Mouse (Mus musculus) hindbrain, postnatal 0 days (tissue): ENCODE measurements around the gene Ankdd1a. TPM values are rescaled to one million over a fixed set of nuclear protein-coding genes. Genes with fewer than 3 reads are reported as not detected.

Experiments
- ATAC-seq: fragments of 200-750 bp; cut with Nextera tagmentation; 2 replicates; pipeline ENCODE4 v1.8.0; 2017; ENCODE audit warnings: mild to moderate bottlenecking, moderate TSS enrichment, moderate library complexity
- DNase-seq: peaks from one replicate; pipeline ENCODE4 v3.0.0-alpha.2; 2015; ENCODE audit warnings: low spot score
- H3K27ac ChIP-seq: fragments of 300-500 bp; sonication (generic); 2 replicates; pipeline ENCODE4 v1.5.1; 2014; ENCODE audit warnings: mild to moderate bottlenecking
- H3K27me3 ChIP-seq: fragments of 300-500 bp; sonication (generic); 2 replicates; pipeline ENCODE4 v1.6.1; 2014; ENCODE audit warnings: low read length, mixed read lengths; ENCODE audit not compliant: insufficient read depth
- H3K36me3 ChIP-seq: fragments of 300-500 bp; sonication (generic); 2 replicates; pipeline ENCODE4 v1.6.1; 2014; ENCODE audit warnings: low read length, mixed read lengths; ENCODE audit not compliant: insufficient read depth
- H3K4me1 ChIP-seq: fragments of 300-500 bp; sonication (generic); 2 replicates; pipeline ENCODE4 v1.6.1; 2014; ENCODE audit warnings: antibody characterized with exemption, low read length, mixed read lengths; ENCODE audit not compliant: insufficient read depth
- H3K4me2 ChIP-seq: fragments of 300-500 bp; sonication (generic); 2 replicates; pipeline ENCODE4 v1.6.1; 2014; ENCODE audit warnings: low read depth, mild to moderate bottlenecking, low read length, moderate library complexity, mixed read lengths
- H3K4me3 ChIP-seq: fragments of 300-500 bp; sonication (generic); 2 replicates; pipeline ENCODE4 v1.5.1; 2014; ENCODE audit warnings: low read length
- H3K9ac ChIP-seq: fragments of 300-500 bp; sonication (generic); replicated peaks from 2 replicates; pipeline ENCODE4 v1.6.1; 2014; ENCODE audit warnings: mild to moderate bottlenecking, low read length, moderate library complexity, mixed read lengths
- H3K9me3 ChIP-seq: fragments of 300-500 bp; sonication (generic); 2 replicates; pipeline ENCODE4 v1.6.1; 2016; ENCODE audit warnings: low read length, mixed read lengths
- CTCF ChIP-seq: IDR thresholded peaks from 2 replicates; pipeline ENCODE4 v1.5.1; 2016; ENCODE audit warnings: antibody characterized with exemption, control low read depth, low read depth
- WGBS: fragments of 180-500 bp; shearing (Covaris S2); extraction: QIAGEN DNeasy Blood & Tissue Kit; methylation state at CpG from one replicate; pipeline ENCODE4 v1.1.7; 2014; 5-methylcytosine and 5-hydroxymethylcytosine counted together
- polyA plus RNA-seq: library from polyadenylated mRNA; unstranded; fragments of >200 nt; fragmentation: Nextera tagmentation; extraction: Ambion mirVana; gene quantifications from 2 replicates; pipeline ENCODE4 v1.2.1, GENCODE M21; 2015
- total RNA-seq: library from RNA; depleted of rRNA; stranded (reverse); fragments of >200 nt; gene quantifications from 2 replicates; pipeline ENCODE4 v1.2.3, GENCODE M21; 2014; rRNA removed

Gene Ankdd1a
- total and polyA plus RNA-seq, 2 experiments from 2014 or later = 1.2 to 5.9 TPM

DNA sequence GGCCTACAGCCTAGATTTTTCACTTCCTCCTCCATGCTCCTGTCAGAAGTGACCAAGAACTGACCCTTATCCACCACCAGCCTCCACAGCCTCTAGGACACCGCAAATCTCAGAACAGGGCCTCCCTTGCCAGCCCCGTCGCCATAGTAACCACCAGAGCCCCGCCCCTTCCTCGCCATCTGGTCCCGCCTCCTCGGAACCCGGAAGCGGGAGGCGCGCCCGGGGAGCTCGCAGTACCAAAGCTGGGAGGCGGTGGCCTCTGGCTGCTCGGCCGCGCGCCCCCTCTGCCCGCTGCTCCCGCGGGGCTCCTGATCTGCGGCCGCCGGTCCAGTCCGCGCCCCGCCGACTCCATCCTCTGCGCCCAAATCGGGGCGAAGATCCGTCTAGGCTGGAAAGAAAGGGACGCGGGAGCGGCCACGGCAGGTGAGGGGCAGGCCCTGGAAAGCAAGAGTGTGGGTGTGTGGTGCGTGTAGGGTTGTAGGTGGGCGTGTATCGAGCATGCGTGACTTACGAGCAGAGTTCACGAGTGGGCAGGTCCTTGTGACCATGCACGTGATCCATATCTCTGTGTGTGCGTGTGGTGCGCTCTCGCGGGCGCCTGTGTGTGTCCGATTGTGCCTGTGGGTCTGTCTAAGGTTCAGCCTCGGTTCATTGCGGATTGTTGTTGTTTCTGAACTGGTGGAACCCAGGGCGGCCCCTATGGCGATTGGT is 59.1 kb downstream of the Ankdd1a start, which contains the start of gene Spg21:
Spg21 (plus strand) TSS at position 216 of the 711 bp plus-strand sequence.
- H3K27me3 ChIP-seq = no peaks in the 10 kb centered on the region
- H3K4me3 ChIP-seq = peak within 1 kb of the TSS; percentile 89
- 0% methylated on average over 53 of the region's 53 CpGs for WGBS
- TF ChIP-seq CTCF = no peak; the same call in 1 of the 2 replicates
- peak within 1 kb of the TSS; percentile 75 for H3K4me2 ChIP-seq
- peaks cover 9% of the 10 kb centered on the region for H3K4me1 ChIP-seq
- H3K9ac ChIP-seq = peak within 1 kb of the TSS; percentile 77
- peaks cover 5% of the 10 kb centered on the region; the same call in 1 of the 2 replicates for H3K36me3 ChIP-seq
- DNase-seq = peak; percentile 96
- peak within 1 kb of the TSS; percentile 84 for H3K27ac ChIP-seq
- peak; percentile 97 for ATAC-seq
- no peaks in the 10 kb centered on the region for H3K9me3 ChIP-seq

DNA sequence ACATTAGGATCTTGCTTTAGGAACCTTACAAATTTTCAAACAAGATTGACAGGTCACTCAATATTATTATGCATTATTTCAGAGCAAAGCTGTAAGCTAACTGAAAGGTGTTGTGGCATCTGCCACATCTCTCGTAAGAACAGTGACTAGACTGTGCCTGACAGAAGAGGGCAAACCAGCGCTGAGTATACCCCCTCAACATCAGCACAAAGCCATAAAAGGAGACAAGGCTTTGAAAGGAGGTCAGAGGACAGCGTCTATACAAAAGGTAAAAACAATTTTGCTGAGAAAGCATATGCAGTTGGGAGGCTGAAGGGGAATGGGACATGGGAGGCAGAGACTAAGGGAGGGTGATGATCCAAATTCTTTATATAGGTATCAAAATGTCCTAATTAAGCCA is 59.8 kb downstream of the Ankdd1a start:
- Histone ChIP-seq H3K4me2 (peak overlapping the region; percentile 75), H3K9ac (peak overlapping the region; percentile 77), H3K27ac (peak overlapping the region; percentile 84), H3K4me3 (peak overlapping the region; percentile 89), H3K4me1 (peaks cover 9% of the 10 kb centered on the region), H3K36me3 (no peaks in the 10 kb centered on the region; the same call in 1 of the 2 replicates), H3K27me3 (no peaks in the 10 kb centered on the region), H3K9me3 (no peaks in the 10 kb centered on the region)
- no peak for TF ChIP-seq CTCF
- WGBS = 29% methylated on average over 3 of the region's 3 CpGs
- DNase-seq = peak; percentile 12
- no peak; the same call in 1 of the 2 replicates for ATAC-seq

DNA sequence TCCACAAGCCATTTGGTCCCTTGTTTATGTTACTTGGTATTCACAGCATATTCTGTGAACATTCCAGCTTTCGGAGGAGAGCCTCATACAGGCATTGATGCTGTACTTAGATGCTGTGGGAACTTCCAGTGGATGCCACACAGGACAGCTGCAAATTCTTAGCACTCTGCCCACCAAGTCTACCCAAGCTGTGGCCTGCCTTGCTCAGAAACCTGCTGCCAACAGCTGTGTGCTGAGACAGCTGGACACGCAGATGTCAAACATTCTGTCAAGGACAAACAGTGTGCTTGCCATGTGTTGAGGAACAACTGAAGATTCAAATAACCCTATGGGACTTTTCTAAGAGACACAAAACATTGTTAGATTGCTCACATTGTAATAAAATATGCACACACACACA is 61.0 kb downstream of the Ankdd1a start:
- Histone ChIP-seq H3K9me3 (no peaks in the 10 kb centered on the region), H3K4me1 (peaks cover 9% of the 10 kb centered on the region), H3K4me3 (no peak overlapping the region), H3K27ac (no peak overlapping the region), H3K4me2 (no peak overlapping the region), H3K36me3 (no peaks in the 10 kb centered on the region; the same call in 1 of the 2 replicates), H3K9ac (no peak overlapping the region), H3K27me3 (no peaks in the 10 kb centered on the region)
- DNase-seq (no peak), ATAC-seq (no peak)
- 75% methylated on average over 2 of the region's 2 CpGs for WGBS
- no peak for TF ChIP-seq CTCF

DNA sequence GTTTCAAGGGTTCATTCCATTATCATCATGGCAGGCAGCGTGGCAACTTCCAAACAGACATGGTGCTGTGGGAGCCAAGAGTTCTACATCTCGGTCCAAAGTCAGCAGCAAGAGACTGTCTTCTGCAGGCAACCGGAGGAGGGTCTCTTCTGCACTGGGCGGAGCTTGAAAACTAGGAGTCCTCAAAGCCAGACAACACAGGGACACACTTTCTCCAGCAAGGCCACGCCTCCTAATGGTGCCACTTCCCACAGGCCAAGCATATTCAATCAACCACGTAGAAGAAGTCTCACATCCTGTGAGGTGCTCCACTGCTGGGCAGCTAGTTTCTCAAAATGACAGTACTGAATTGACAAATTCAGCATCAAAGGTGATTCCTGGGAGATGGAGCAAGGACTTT is 72.0 kb downstream of the Ankdd1a start:
- H3K9me3 ChIP-seq = no peaks in the 10 kb centered on the region
- no peaks in the 10 kb centered on the region for H3K4me1 ChIP-seq
- no peak overlapping the region for H3K4me3 ChIP-seq
- no peak for ATAC-seq
- H3K4me2 ChIP-seq = no peak overlapping the region
- no peak overlapping the region for H3K27ac ChIP-seq
- DNase-seq = no peak
- H3K36me3 ChIP-seq = peaks cover 46% of the 10 kb centered on the region
- H3K27me3 ChIP-seq = no peaks in the 10 kb centered on the region
- no peak for TF ChIP-seq CTCF
- WGBS = 91% methylated on average over 6 of the region's 6 CpGs
- H3K9ac ChIP-seq = no peak overlapping the region

DNA sequence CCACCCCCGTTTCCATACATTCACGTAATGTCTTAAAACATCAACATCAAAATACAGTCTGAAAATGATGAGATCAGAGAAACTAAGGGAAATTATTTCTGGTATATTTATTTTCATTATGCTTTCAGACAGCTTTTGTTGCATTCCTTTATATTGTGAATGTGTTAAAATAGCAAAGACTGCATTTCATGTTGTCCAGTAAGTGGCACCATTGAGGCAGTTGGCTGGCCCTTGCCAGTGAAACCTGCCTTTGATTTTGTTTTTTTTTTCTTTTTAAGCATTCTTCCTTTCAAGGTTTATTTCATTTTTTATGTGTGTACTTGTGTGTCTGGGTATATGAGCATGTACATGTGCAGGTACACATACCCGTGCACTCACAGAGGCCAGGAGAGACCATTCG is 75.3 kb downstream of the Ankdd1a start:
- no peaks in the 10 kb centered on the region for H3K27me3 ChIP-seq
- no peak overlapping the region for H3K9ac ChIP-seq
- no peaks in the 10 kb centered on the region for H3K9me3 ChIP-seq
- WGBS = 91% methylated on average over 4 of the region's 4 CpGs
- TF ChIP-seq CTCF = peak; percentile 52
- H3K4me1 ChIP-seq = no peaks in the 10 kb centered on the region
- DNase-seq = peak; percentile 13
- ATAC-seq = no peak
- no peak overlapping the region for H3K27ac ChIP-seq
- no peak overlapping the region for H3K4me3 ChIP-seq
- peaks cover 60% of the 10 kb centered on the region for H3K36me3 ChIP-seq
- no peak overlapping the region for H3K4me2 ChIP-seq

Other genes with a start within 250 kb of the Ankdd1a start
- 22.7 and 23.3 TPM in 2 replicates for gene Clpx, start 225.9 kb downstream of the Ankdd1a start, total RNA-seq
- gene Clpx, start 225.9 kb downstream of the Ankdd1a start, polyA plus RNA-seq = 37.1 and 41.2 TPM in 2 replicates
- 16.2 and 17.5 TPM in 2 replicates for gene Pdcd7, start 174.1 kb downstream of the Ankdd1a start, total RNA-seq
- 8.6 and 10.2 TPM in 2 replicates for gene Pdcd7, start 174.1 kb downstream of the Ankdd1a start, polyA plus RNA-seq
- gene Ubap1l, start 159.2 kb downstream of the Ankdd1a start, total RNA-seq = 8.6 and 10.2 TPM in 2 replicates
- gene Ubap1l, start 159.2 kb downstream of the Ankdd1a start, polyA plus RNA-seq = 2.4 and 2.6 TPM in 2 replicates
- 1.0 and 1.3 TPM in 2 replicates for gene Kbtbd13, start 128.5 kb downstream of the Ankdd1a start, total RNA-seq
- 0.46 and 0.50 TPM in 2 replicates for gene Kbtbd13, start 128.5 kb downstream of the Ankdd1a start, polyA plus RNA-seq
- gene Rasl12, start 121.7 kb downstream of the Ankdd1a start, total RNA-seq = 6.2 and 7.0 TPM in 2 replicates
- gene Rasl12, start 121.7 kb downstream of the Ankdd1a start, polyA plus RNA-seq = 4.0 and 4.7 TPM in 2 replicates
- gene Slc51b, start 97.2 kb downstream of the Ankdd1a start, total RNA-seq = not detected in 2 replicates
- gene Slc51b, start 97.2 kb downstream of the Ankdd1a start, polyA plus RNA-seq = not detected in 2 replicates
- 11.8 and 19.0 TPM in 2 replicates for gene Mtfmt, start 84.4 kb downstream of the Ankdd1a start, total RNA-seq
- 16.4 and 18.9 TPM in 2 replicates for gene Mtfmt, start 84.4 kb downstream of the Ankdd1a start, polyA plus RNA-seq
- gene Spg21, start 59.2 kb downstream of the Ankdd1a start, total RNA-seq = 71.6 and 72.1 TPM in 2 replicates
- 91.9 and 99.3 TPM in 2 replicates for gene Spg21, start 59.2 kb downstream of the Ankdd1a start, polyA plus RNA-seq
- gene Plekho2, start 59.8 kb upstream of the Ankdd1a start, total RNA-seq = 12.7 and 17.9 TPM in 2 replicates
- 7.0 and 7.8 TPM in 2 replicates for gene Plekho2, start 59.8 kb upstream of the Ankdd1a start, polyA plus RNA-seq
- 3.5 and 15.2 TPM in 2 replicates for gene Pif1, start 67.0 kb upstream of the Ankdd1a start, total RNA-seq
- gene Pif1, start 67.0 kb upstream of the Ankdd1a start, polyA plus RNA-seq = 2.4 and 2.9 TPM in 2 replicates
- gene Rbpms2, start 109.5 kb upstream of the Ankdd1a start, total RNA-seq = 3.3 and 5.9 TPM in 2 replicates
- 3.8 and 5.1 TPM in 2 replicates for gene Rbpms2, start 109.5 kb upstream of the Ankdd1a start, polyA plus RNA-seq
- gene Oaz2, start 147.8 kb upstream of the Ankdd1a start, total RNA-seq = 274 and 284 TPM in 2 replicates
- 365 and 387 TPM in 2 replicates for gene Oaz2, start 147.8 kb upstream of the Ankdd1a start, polyA plus RNA-seq